Mouse (Mus musculus): ENCODE data around the gene Rnf114. TPM values are rescaled to one million over a fixed set of nuclear protein-coding genes. Genes with fewer than 3 reads are reported as not detected.
A peak's percentile ranks its signal among the peaks of the same experiment; 100 is the strongest.

The Rnf114 gene
- polyA plus RNA-seq, 1 experiment: 101 TPM

- 15% methylated on average over 11 of the region's 11 CpGs for WGBS
- peak overlapping the region; percentile 50 for H3K4me3 ChIP-seq (replicated peaks; ENCODE audit: insufficient read depth, low read depth, low read length)
- peak overlapping the region; percentile 90 for H3K27ac ChIP-seq (ENCODE audit: insufficient read depth, low read length)
- TF ChIP-seq CTCF (IDR thresholded peaks at IDR 0.05; ENCODE audit: borderline replicate concordance, insufficient read depth, low read depth, low read length) (no peak), POLR2A (IDR thresholded peaks at IDR 0.05; ENCODE audit: borderline replicate concordance, insufficient read depth, low read length) (no peak)
- peaks cover 58% of the 10 kb centered on the region for H3K4me1 ChIP-seq (ENCODE audit: control insufficient read depth, insufficient read depth, low read length)
- DNase-seq: no peak
- no peaks in the 10 kb centered on the region for H3K27me3 ChIP-seq (ENCODE audit: control insufficient read depth, insufficient read depth, low read length)
Observed at GRCm38 (mm10) chr2:167484932-167485331, 7.5 kb upstream of the Rnf114 start.

- 3% methylated on average over 7 of the region's 7 CpGs for WGBS
- peak overlapping the region; percentile 90 for H3K27ac ChIP-seq (ENCODE audit: insufficient read depth, low read length)
Observed at GRCm38 (mm10) chr2:167485501-167486377, 6.7 kb upstream of the Rnf114 start.

DNA sequence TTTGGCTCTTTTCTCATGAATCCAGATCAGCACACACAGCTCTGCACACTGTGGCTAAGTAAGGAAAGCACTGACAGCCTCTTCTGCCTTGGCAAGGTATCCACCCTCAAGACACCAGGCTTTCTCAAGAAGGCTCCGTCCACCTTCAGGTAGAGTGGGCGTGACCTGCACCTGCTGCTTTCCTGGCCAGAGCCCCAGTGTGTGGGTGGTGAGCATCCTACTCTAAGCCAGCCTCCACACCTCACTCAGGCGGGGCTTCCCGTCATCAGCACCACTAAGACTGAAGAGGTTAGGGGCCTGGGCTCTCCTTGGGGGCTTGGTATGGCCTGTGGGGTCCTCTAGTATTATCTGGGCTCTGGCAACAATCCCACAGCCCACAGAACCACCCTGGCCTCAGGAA is 5.9 kb upstream of the Rnf114 start:
- Histone ChIP-seq H3K4me3 (replicated peaks; ENCODE audit: insufficient read depth, low read depth, low read length) (no peak overlapping the region), H3K4me1 (ENCODE audit: control insufficient read depth, insufficient read depth, low read length) (peaks cover 61% of the 10 kb centered on the region), H3K27me3 (ENCODE audit: control insufficient read depth, insufficient read depth, low read length) (no peaks in the 10 kb centered on the region), H3K27ac (ENCODE audit: insufficient read depth, low read length) (peak overlapping the region; percentile 90)
- 13% methylated on average over 4 of the region's 4 CpGs for WGBS
- DNase-seq: peak; percentile 74 to 81
- TF ChIP-seq CTCF (IDR thresholded peaks at IDR 0.05; ENCODE audit: borderline replicate concordance, insufficient read depth, low read depth, low read length): no peak
- no peak for TF ChIP-seq POLR2A (IDR thresholded peaks at IDR 0.05; ENCODE audit: borderline replicate concordance, insufficient read depth, low read length)

More at GRCm38 (mm10) chr2:167485501-167486377, 6.7 kb upstream of the Rnf114 start:
- H3K4me3 ChIP-seq (replicated peaks; ENCODE audit: insufficient read depth, low read depth, low read length): peak overlapping the region; percentile 50
- TF ChIP-seq CTCF (IDR thresholded peaks at IDR 0.05; ENCODE audit: borderline replicate concordance, insufficient read depth, low read depth, low read length) (no peak), POLR2A (IDR thresholded peaks at IDR 0.05; ENCODE audit: borderline replicate concordance, insufficient read depth, low read length) (peak; percentile 40; the same call in 1 of the 2 replicates)
- H3K27me3 ChIP-seq (ENCODE audit: control insufficient read depth, insufficient read depth, low read length): no peaks in the 10 kb centered on the region
- peak; percentile 89 to 93 for DNase-seq
- peaks cover 58% of the 10 kb centered on the region for H3K4me1 ChIP-seq (ENCODE audit: control insufficient read depth, insufficient read depth, low read length)

DNA sequence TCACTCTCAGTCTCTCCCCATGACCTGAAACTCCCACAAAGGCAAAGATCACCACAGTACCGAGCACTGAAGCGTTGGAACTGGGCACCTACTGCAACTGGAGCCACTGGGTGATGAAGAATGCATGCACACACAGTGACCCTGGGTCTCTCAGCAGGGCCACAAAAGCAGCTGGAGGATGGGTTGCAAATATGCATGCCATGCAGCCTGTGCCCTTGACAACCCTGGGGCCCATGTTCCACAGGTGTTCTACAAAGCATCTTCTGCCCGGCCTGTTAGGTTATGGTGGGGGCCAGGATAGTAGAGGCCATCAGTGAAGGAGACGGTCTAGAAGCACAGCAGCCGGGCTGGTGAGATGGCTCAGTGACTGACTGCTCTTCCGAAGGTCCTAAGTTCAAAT is 4.9 kb upstream of the Rnf114 start:
- H3K4me1 ChIP-seq (ENCODE audit: control insufficient read depth, insufficient read depth, low read length): peaks cover 58% of the 10 kb centered on the region
- H3K27me3 ChIP-seq (ENCODE audit: control insufficient read depth, insufficient read depth, low read length): no peaks in the 10 kb centered on the region
- peak overlapping the region; percentile 90 for H3K27ac ChIP-seq (ENCODE audit: insufficient read depth, low read length)
- WGBS: 68% methylated on average over 6 of the region's 6 CpGs
- no peak for DNase-seq
- no peak for TF ChIP-seq POLR2A (IDR thresholded peaks at IDR 0.05; ENCODE audit: borderline replicate concordance, insufficient read depth, low read length)
- TF ChIP-seq CTCF (IDR thresholded peaks at IDR 0.05; ENCODE audit: borderline replicate concordance, insufficient read depth, low read depth, low read length): no peak
- no peak overlapping the region for H3K4me3 ChIP-seq (replicated peaks; ENCODE audit: insufficient read depth, low read depth, low read length)

DNA sequence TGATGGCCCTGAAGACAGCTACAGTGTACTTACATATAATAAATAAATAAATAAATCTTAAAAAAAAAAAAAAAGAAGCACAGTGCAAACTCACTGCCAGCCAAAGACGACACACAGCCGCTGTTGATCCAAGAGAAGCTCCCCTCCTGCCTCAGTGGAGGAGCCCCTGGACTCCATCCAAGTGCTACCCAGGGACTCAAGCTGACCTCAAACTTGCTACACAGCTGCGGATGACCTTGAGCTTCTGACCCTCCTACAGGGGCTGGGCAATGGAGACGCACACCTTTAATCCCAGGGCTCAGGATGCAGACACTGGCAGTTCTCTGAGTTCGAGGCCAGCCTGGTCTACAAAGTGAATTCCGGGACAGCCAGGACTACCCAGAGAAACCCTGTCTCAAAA is 4.5 kb upstream of the Rnf114 start:
- Histone ChIP-seq H3K27ac (ENCODE audit: insufficient read depth, low read length) (peak overlapping the region; percentile 34; the same call in 1 of the 2 replicates), H3K4me1 (ENCODE audit: control insufficient read depth, insufficient read depth, low read length) (peaks cover 54% of the 10 kb centered on the region), H3K27me3 (ENCODE audit: control insufficient read depth, insufficient read depth, low read length) (no peaks in the 10 kb centered on the region), H3K4me3 (replicated peaks; ENCODE audit: insufficient read depth, low read depth, low read length) (no peak overlapping the region)
- TF ChIP-seq POLR2A (IDR thresholded peaks at IDR 0.05; ENCODE audit: borderline replicate concordance, insufficient read depth, low read length): no peak
- no peak for TF ChIP-seq CTCF (IDR thresholded peaks at IDR 0.05; ENCODE audit: borderline replicate concordance, insufficient read depth, low read depth, low read length)
- peak in 1 of 2 experiments; percentile 43 for DNase-seq
- WGBS: 51% methylated on average over 6 of the region's 6 CpGs

- H3K27me3 ChIP-seq (ENCODE audit: control insufficient read depth, insufficient read depth, low read length): no peaks in the 10 kb centered on the region
- WGBS: 24% methylated on average over 4 of the region's 4 CpGs
- peak overlapping the region; percentile 96 for H3K27ac ChIP-seq (ENCODE audit: insufficient read depth, low read length)
- DNase-seq: peak; percentile 48 to 67
- peak overlapping the region; percentile 96 for H3K4me3 ChIP-seq (replicated peaks; ENCODE audit: insufficient read depth, low read depth, low read length)
- H3K4me1 ChIP-seq (ENCODE audit: control insufficient read depth, insufficient read depth, low read length): peaks cover 26% of the 10 kb centered on the region
- TF ChIP-seq CTCF (IDR thresholded peaks at IDR 0.05; ENCODE audit: borderline replicate concordance, insufficient read depth, low read depth, low read length) (no peak), POLR2A (IDR thresholded peaks at IDR 0.05; ENCODE audit: borderline replicate concordance, insufficient read depth, low read length) (no peak)
Observed at GRCm38 (mm10) chr2:167490813-167491525, 1.5 kb upstream of the Rnf114 start.

GRCm38 (mm10) chr2:167492713-167493636 is 530 bp downstream of the Rnf114 start, which contains the start of gene Spata2:
Gene Spata2, minus strand, starts transcription at chr2:167492887.
- DNase-seq: peak; percentile 94 to 97

More at GRCm38 (mm10) chr2:167492713-167493636, 530 bp downstream of the Rnf114 start, which contains the start of gene Spata2:
- Histone ChIP-seq H3K4me3 (replicated peaks; ENCODE audit: insufficient read depth, low read depth, low read length) (peak within 1 kb of the TSS; percentile 96), H3K27ac (ENCODE audit: insufficient read depth, low read length) (peak within 1 kb of the TSS; percentile 96), H3K27me3 (ENCODE audit: control insufficient read depth, insufficient read depth, low read length) (no peaks in the 10 kb centered on the region), H3K4me1 (ENCODE audit: control insufficient read depth, insufficient read depth, low read length) (peaks cover 8% of the 10 kb centered on the region)
- TF ChIP-seq CTCF (IDR thresholded peaks at IDR 0.05; ENCODE audit: borderline replicate concordance, insufficient read depth, low read depth, low read length) (no peak), POLR2A (IDR thresholded peaks at IDR 0.05; ENCODE audit: borderline replicate concordance, insufficient read depth, low read length) (peak; percentile 40; the same call in 1 of the 2 replicates)
- 1% methylated on average over 63 of the region's 63 CpGs for WGBS
